Mouse (Mus musculus) forebrain, postnatal 0 days (tissue): ENCODE data around the gene Prkcb. TPM values are rescaled to one million over a fixed set of nuclear protein-coding genes. Genes with fewer than 3 reads are reported as not detected.

Source experiments
- ATAC-seq: fragments of 200-750 bp; cut with Nextera tagmentation; 2 replicates; pipeline ENCODE4 v1.8.0; 2017; ENCODE audit warnings: mild to moderate bottlenecking, moderate library complexity
- DNase-seq: peaks from one replicate; pipeline ENCODE4 v3.0.0-alpha.2; 2015
- H3K27ac ChIP-seq: fragments of 300-500 bp; sonication (generic); 2 replicates; pipeline ENCODE4 v1.5.1; 2014; ENCODE audit warnings: low read depth, mild to moderate bottlenecking, antibody characterized with exemption, low read length, moderate library complexity, mixed read lengths
- H3K27me3 ChIP-seq: fragments of 300-500 bp; sonication (generic); 2 replicates; pipeline ENCODE4 v1.6.1; 2014; ENCODE audit warnings: mild to moderate bottlenecking, low read length, mixed read lengths; ENCODE audit not compliant: insufficient read depth
- H3K36me3 ChIP-seq: fragments of 300-500 bp; sonication (generic); 2 replicates; pipeline ENCODE4 v1.6.1; 2014; ENCODE audit warnings: mild to moderate bottlenecking, moderate library complexity; ENCODE audit not compliant: insufficient read depth
- H3K4me1 ChIP-seq: fragments of 300-500 bp; sonication (generic); 2 replicates; pipeline ENCODE4 v1.6.1; 2014; ENCODE audit warnings: antibody characterized with exemption; ENCODE audit not compliant: insufficient read depth
- H3K4me2 ChIP-seq: fragments of 300-500 bp; sonication (generic); 2 replicates; pipeline ENCODE4 v1.6.1; 2014; ENCODE audit warnings: low read depth, mild to moderate bottlenecking, moderate library complexity
- H3K4me3 ChIP-seq: fragments of 300-500 bp; sonication (generic); 2 replicates; pipeline ENCODE4 v1.5.1; 2014; ENCODE audit warnings: low read depth, low read length, mixed read lengths
- H3K9ac ChIP-seq: fragments of 300-500 bp; sonication (generic); 2 replicates; pipeline ENCODE4 v1.6.1; 2014; ENCODE audit warnings: mild to moderate bottlenecking
- H3K9me3 ChIP-seq: fragments of 300-500 bp; sonication (generic); 2 replicates; pipeline ENCODE4 v1.6.1; 2016; ENCODE audit warnings: low read length
- CTCF ChIP-seq: sonication (generic); IDR thresholded peaks from 2 replicates; pipeline ENCODE4 v1.5.1; 2016; ENCODE audit warnings: antibody characterized with exemption, control low read depth, low read depth
- WGBS: fragments of 180-500 bp; shearing (Covaris S2); extraction: QIAGEN DNeasy Blood & Tissue Kit; methylation state at CpG from one replicate; pipeline ENCODE4 v1.1.7; 2014; 5-methylcytosine and 5-hydroxymethylcytosine counted together
- polyA plus RNA-seq: library from polyadenylated mRNA; unstranded; fragments of >200 nt; fragmentation: Nextera tagmentation; extraction: Ambion mirVana; gene quantifications from 2 replicates; pipeline ENCODE4 v1.2.1, GENCODE M21; 2015
- total RNA-seq: library from RNA; depleted of rRNA; stranded (reverse); fragments of >200 nt; gene quantifications from 2 replicates; pipeline ENCODE4 v1.2.3, GENCODE M21; 2014

Gene Prkcb
- total and polyA plus RNA-seq, 2 experiments from 2014 or later, result 145 to 207 TPM

- Histone ChIP-seq H3K4me1 (no peaks in the 10 kb centered on the region), H3K4me3 (no peak overlapping the region), H3K9ac (no peak overlapping the region), H3K36me3 (no peaks in the 10 kb centered on the region), H3K9me3 (no peaks in the 10 kb centered on the region), H3K27me3 (no peaks in the 10 kb centered on the region), H3K27ac (no peak overlapping the region), H3K4me2 (no peak overlapping the region)
- TF ChIP-seq CTCF, result no peak
- 65% methylated on average over 1 of the region's 1 CpGs for WGBS
- DNase-seq (no peak), ATAC-seq (no peak)
These were observed 276.8 kb downstream of the Prkcb start for GRCm38 (mm10) chr7:122565371-122565770.

GRCm38 (mm10) chr7:122566011-122566410 lies 277.5 kb downstream of the Prkcb start:
- H3K4me1 ChIP-seq, result no peaks in the 10 kb centered on the region
- no peaks in the 10 kb centered on the region for H3K27me3 ChIP-seq
- H3K9me3 ChIP-seq, result no peaks in the 10 kb centered on the region
- H3K9ac ChIP-seq, result no peak overlapping the region
- H3K36me3 ChIP-seq, result no peaks in the 10 kb centered on the region
- ATAC-seq (no peak), DNase-seq (no peak)
- no peak overlapping the region for H3K4me2 ChIP-seq
- WGBS, result 68% methylated on average over 7 of the region's 7 CpGs
- H3K4me3 ChIP-seq, result no peak overlapping the region
- no peak for TF ChIP-seq CTCF
- no peak overlapping the region for H3K27ac ChIP-seq

- H3K9me3 ChIP-seq, result no peaks in the 10 kb centered on the region
- TF ChIP-seq CTCF, result no peak
- no peak for ATAC-seq
- H3K36me3 ChIP-seq, result no peaks in the 10 kb centered on the region
- H3K27me3 ChIP-seq, result no peaks in the 10 kb centered on the region
- no peak overlapping the region for H3K4me2 ChIP-seq
- H3K27ac ChIP-seq, result no peak overlapping the region
- H3K4me1 ChIP-seq, result no peaks in the 10 kb centered on the region
- no peak overlapping the region for H3K4me3 ChIP-seq
- DNase-seq, result no peak
- H3K9ac ChIP-seq, result no peak overlapping the region
- 87% methylated on average over 7 of the region's 7 CpGs for WGBS
These were observed 280.2 kb downstream of the Prkcb start for GRCm38 (mm10) chr7:122568787-122569186.

- H3K36me3 ChIP-seq, result no peaks in the 10 kb centered on the region
- H3K27me3 ChIP-seq, result no peaks in the 10 kb centered on the region
- H3K4me1 ChIP-seq, result no peaks in the 10 kb centered on the region
- 84% methylated on average over 4 of the region's 4 CpGs for WGBS
- H3K4me3 ChIP-seq, result no peak overlapping the region
- no peak overlapping the region for H3K27ac ChIP-seq
- no peaks in the 10 kb centered on the region for H3K9me3 ChIP-seq
- TF ChIP-seq CTCF, result no peak
- H3K4me2 ChIP-seq, result no peak overlapping the region
- no peak overlapping the region for H3K9ac ChIP-seq
- DNase-seq (no peak), ATAC-seq (no peak)
These were observed 281.9 kb downstream of the Prkcb start for GRCm38 (mm10) chr7:122570407-122570806.

DNA sequence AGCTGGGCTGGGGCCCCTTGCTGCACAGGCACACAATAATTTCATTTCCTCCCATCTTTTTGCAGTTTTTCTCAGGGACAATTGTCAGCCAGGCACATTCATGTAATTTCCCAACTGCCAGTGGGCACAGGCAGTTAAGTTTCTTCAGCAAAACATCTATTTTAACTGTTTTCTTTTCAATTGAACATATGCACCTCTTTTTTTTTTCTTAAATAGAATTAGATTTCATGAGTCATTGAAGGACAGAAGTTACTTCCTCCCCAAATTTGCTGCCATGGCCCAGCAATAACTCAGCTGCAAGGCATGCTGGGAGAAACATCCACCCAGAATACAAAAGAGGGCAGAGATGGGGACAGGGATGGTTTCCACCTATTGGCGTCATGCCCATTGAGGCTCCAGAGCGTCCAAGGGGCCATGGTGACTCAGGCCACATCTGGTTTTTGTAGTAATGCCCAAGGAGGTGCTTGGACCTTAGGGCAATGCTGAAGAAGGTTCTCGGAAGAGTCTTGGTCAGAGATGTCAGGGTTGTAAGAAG lies 284.6 kb downstream of the Prkcb start:
- 88% methylated on average over 3 of the region's 3 CpGs for WGBS
- no peak overlapping the region for H3K4me2 ChIP-seq
- ATAC-seq (no peak), DNase-seq (no peak)
- TF ChIP-seq CTCF, result no peak
- no peak overlapping the region for H3K4me3 ChIP-seq
- H3K27ac ChIP-seq, result no peak overlapping the region
- H3K9ac ChIP-seq, result no peak overlapping the region
- H3K36me3 ChIP-seq, result no peaks in the 10 kb centered on the region
- H3K9me3 ChIP-seq, result no peaks in the 10 kb centered on the region
- H3K4me1 ChIP-seq, result no peaks in the 10 kb centered on the region
- no peaks in the 10 kb centered on the region for H3K27me3 ChIP-seq

- 63% methylated on average over 7 of the region's 7 CpGs for WGBS
- no peak for DNase-seq
- no peak overlapping the region for H3K4me2 ChIP-seq
- H3K9me3 ChIP-seq, result no peaks in the 10 kb centered on the region
- no peak overlapping the region for H3K4me3 ChIP-seq
- H3K4me1 ChIP-seq, result no peaks in the 10 kb centered on the region
- no peak overlapping the region for H3K27ac ChIP-seq
- TF ChIP-seq CTCF, result no peak
- ATAC-seq, result no peak
- H3K9ac ChIP-seq, result no peak overlapping the region
- no peaks in the 10 kb centered on the region for H3K36me3 ChIP-seq
- H3K27me3 ChIP-seq, result no peaks in the 10 kb centered on the region
These were observed 285.9 kb downstream of the Prkcb start for GRCm38 (mm10) chr7:122574418-122574817.

DNA sequence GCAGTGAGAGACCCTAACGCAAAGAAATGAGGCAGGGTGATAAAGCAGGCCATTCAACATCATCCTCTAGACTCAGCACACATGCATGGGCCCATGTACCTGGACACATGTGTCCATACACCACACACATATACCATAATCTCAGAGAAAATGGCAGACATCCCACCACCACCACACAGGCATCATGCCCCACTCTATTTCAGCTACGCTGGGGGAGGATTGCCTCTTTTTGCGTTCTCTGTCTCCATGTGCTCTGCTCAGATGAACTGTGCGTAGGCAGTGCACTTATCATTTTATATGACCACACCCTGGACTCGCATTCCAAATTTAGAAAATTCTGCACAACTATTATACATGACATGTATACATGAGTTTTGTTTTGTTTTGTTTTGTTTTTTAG lies 286.5 kb downstream of the Prkcb start:
- WGBS, result 90% methylated on average over 5 of the region's 5 CpGs
- no peak for ATAC-seq
- no peak for TF ChIP-seq CTCF

More for the DNA sequence above, 286.5 kb downstream of the Prkcb start:
- no peaks in the 10 kb centered on the region for H3K9me3 ChIP-seq
- no peak overlapping the region for H3K9ac ChIP-seq
- no peak overlapping the region for H3K4me2 ChIP-seq
- H3K27me3 ChIP-seq, result no peaks in the 10 kb centered on the region
- H3K4me3 ChIP-seq, result no peak overlapping the region
- no peak for DNase-seq
- H3K27ac ChIP-seq, result no peak overlapping the region
- no peaks in the 10 kb centered on the region for H3K4me1 ChIP-seq
- H3K36me3 ChIP-seq, result no peaks in the 10 kb centered on the region
